ENCODE assay signal across 22 mouse cellular contexts in genomic region chr3:83771160-83771869, GRCm38 (mm10). TPM values are rescaled to one million over a fixed set of nuclear protein-coding genes. Genes with fewer than 3 reads are reported as not detected.
DNase-seq lines count a peak whose midpoint lies in the region; ATAC-seq and TF ChIP-seq lines count a peak whose summit lies in the region.
"Had no signal": no experiment of that assay in that cellular context is flagged by ENCODE, and none has a peak within 500 bp of the region (broad histone marks: within the 10 kb centered on the region; RNA-seq: fewer than 3 reads in every experiment).

No protein-coding gene starts in this region.

- no peaks in the 10 kb centered on the region for H3K9me3 ChIP-seq in midbrain, embryonic 11.5 days (ENCODE audit: control insufficient read depth, low read length)
- H3K9me3 ChIP-seq in midbrain, embryonic 13.5 days, result no peaks in the 10 kb centered on the region
- no peaks in the 10 kb centered on the region for H3K9me3 ChIP-seq in intestine, postnatal 0 days (ENCODE audit: control insufficient read depth)
- no peaks in the 10 kb centered on the region for H3K9me3 ChIP-seq in liver, embryonic 14.5 days (ENCODE audit: control insufficient read depth, low read length)
- H3K9me3 ChIP-seq: embryonic facial prominence, embryonic 15.5 days; forebrain, embryonic 10.5 days; heart, embryonic 13.5 days; hindbrain, embryonic 12.5 days had no signal

- H3K4me3 ChIP-seq in midbrain, embryonic 11.5 days (ENCODE audit: low read depth, low read length), result no peak overlapping the region
- no peak overlapping the region for H3K4me3 ChIP-seq in midbrain, embryonic 13.5 days (replicated peaks)
- no peak overlapping the region for H3K4me3 ChIP-seq in intestine, postnatal 0 days (ENCODE audit: low read depth, low read length)
- H3K4me3 ChIP-seq in liver, embryonic 14.5 days (ENCODE audit: insufficient read depth in 1 of 2, low read depth in 2 of 2, low read length in 2 of 2), result no peak overlapping the region
- H3K4me3 ChIP-seq: embryonic facial prominence, embryonic 15.5 days; erythroblast, embryonic 14.5 days; forebrain, embryonic 10.5 days; heart, embryonic 13.5 days; hindbrain, embryonic 12.5 days had no signal

- peaks cover 15% of the 10 kb centered on the region for H3K4me1 ChIP-seq in midbrain, embryonic 11.5 days (ENCODE audit: control insufficient read depth, insufficient read depth, low read length)
- H3K4me1 ChIP-seq in midbrain, embryonic 13.5 days (replicated peaks), result peaks cover 27% of the 10 kb centered on the region
- no peaks in the 10 kb centered on the region for H3K4me1 ChIP-seq in intestine, postnatal 0 days (replicated peaks; ENCODE audit: control insufficient read depth, insufficient read depth, low read length)
- H3K4me1 ChIP-seq in liver, embryonic 14.5 days (replicated peaks; ENCODE audit: control insufficient read depth in 2 of 2, insufficient read depth in 2 of 2, low read length in 1 of 2), result no peaks in the 10 kb centered on the region

- no peak for ATAC-seq in midbrain, embryonic 11.5 days (ENCODE audit: low FRiP score)
- ATAC-seq in midbrain, embryonic 13.5 days, result no peak
- peak; percentile 84 for ATAC-seq in intestine, postnatal 0 days
- ATAC-seq in liver, embryonic 14.5 days (ENCODE audit: insufficient read depth), result peak; percentile 43; the same call in 1 of the 2 replicates
- ATAC-seq: forebrain, embryonic 14.5 days; hindbrain, embryonic 16.5 days; Patski had no signal

- intact Hi-C loops in left cerebral cortex, postnatal 14 days (cut with DNase I), result no loop called here
- intact Hi-C loops in left cerebral cortex, postnatal 10 days (cut with DNase I), result no loop called here

- WGBS in midbrain, embryonic 11.5 days, result 92% methylated on average over 10 of the region's 10 CpGs
- 89% methylated on average over 10 of the region's 10 CpGs for WGBS in midbrain, embryonic 13.5 days
- 64% methylated on average over 10 of the region's 10 CpGs for WGBS in intestine, postnatal 0 days
- 69% methylated on average over 10 of the region's 10 CpGs for WGBS in liver, embryonic 14.5 days (ENCODE audit: insufficient replicate concordance)

- no peak for TF ChIP-seq CTCF in intestine, postnatal 0 days (IDR thresholded peaks at IDR 0.05; ENCODE audit: low read depth)
- no peak for TF ChIP-seq CTCF in liver, embryonic 14.5 days (IDR thresholded peaks at IDR 0.05; ENCODE audit: low read depth)

- H3K9ac ChIP-seq in midbrain, embryonic 11.5 days (ENCODE audit: low read length), result no peak overlapping the region
- H3K9ac ChIP-seq in midbrain, embryonic 13.5 days (replicated peaks), result no peak overlapping the region
- H3K9ac ChIP-seq in intestine, postnatal 0 days (ENCODE audit: low read depth, low read length), result no peak overlapping the region
- no peak overlapping the region for H3K9ac ChIP-seq in liver, embryonic 14.5 days (replicated peaks)
- H3K9ac ChIP-seq: embryonic facial prominence, embryonic 15.5 days; heart, embryonic 13.5 days; hindbrain, embryonic 12.5 days had no signal

- H3K36me3 ChIP-seq in midbrain, embryonic 11.5 days (ENCODE audit: control insufficient read depth, insufficient read depth, low read length), result peaks cover 7% of the 10 kb centered on the region; the same call in 1 of the 2 replicates
- H3K36me3 ChIP-seq in midbrain, embryonic 13.5 days, result peaks cover 23% of the 10 kb centered on the region
- no peaks in the 10 kb centered on the region for H3K36me3 ChIP-seq in intestine, postnatal 0 days (ENCODE audit: control insufficient read depth, insufficient read depth)
- H3K36me3 ChIP-seq in liver, embryonic 14.5 days (replicated peaks; ENCODE audit: control insufficient read depth, insufficient read depth, low read depth), result no peaks in the 10 kb centered on the region

- no peak overlapping the region for H3K27ac ChIP-seq in midbrain, embryonic 11.5 days (ENCODE audit: low read depth, low read length)
- no peak overlapping the region for H3K27ac ChIP-seq in midbrain, embryonic 13.5 days
- peak overlapping the region; percentile 24; the same call in 1 of the 2 replicates for H3K27ac ChIP-seq in intestine, postnatal 0 days (ENCODE audit: low read depth, low read length)
- H3K27ac ChIP-seq in liver, embryonic 14.5 days, result no peak overlapping the region
- H3K27ac ChIP-seq: embryonic facial prominence, embryonic 15.5 days; forebrain, embryonic 10.5 days; heart, embryonic 13.5 days; hindbrain, embryonic 12.5 days had no signal

- peak; percentile 57 for DNase-seq in midbrain, embryonic 11.5 days (ENCODE audit: low spot score, missing footprints)
- DNase-seq in liver, embryonic 14.5 days (ENCODE audit: low read depth in 3 of 3, low spot score in 3 of 3), result no peak
- no peak for DNase-seq in kidney, adult 11 months
- no peak for DNase-seq in left cerebral cortex, postnatal 14 days (ENCODE audit: low spot score in 2 of 2)
- no peak for DNase-seq in left cerebral cortex, postnatal 10 days (ENCODE audit: extremely low spot score in 1 of 2, low spot score in 2 of 2)
- DNase-seq: adrenal gland, adult 2 months; adrenal gland, postnatal 25 days; cerebellum, adult 18-20 months; cerebellum, adult 9-11 months; gastrocnemius, postnatal 36 days; heart, adult 11 months; heart, postnatal 4 days had no signal

- no peak overlapping the region for H3K4me2 ChIP-seq in midbrain, embryonic 11.5 days
- H3K4me2 ChIP-seq in midbrain, embryonic 13.5 days (replicated peaks), result no peak overlapping the region
- no peak overlapping the region for H3K4me2 ChIP-seq in intestine, postnatal 0 days (replicated peaks; ENCODE audit: low read depth)
- no peak overlapping the region for H3K4me2 ChIP-seq in liver, embryonic 14.5 days (ENCODE audit: low read depth)
- H3K4me2 ChIP-seq: embryonic facial prominence, embryonic 15.5 days; heart, embryonic 13.5 days; hindbrain, embryonic 12.5 days had no signal

- no peaks in the 10 kb centered on the region for H3K27me3 ChIP-seq in midbrain, embryonic 11.5 days (ENCODE audit: control insufficient read depth, insufficient read depth, low read length)
- no peaks in the 10 kb centered on the region for H3K27me3 ChIP-seq in midbrain, embryonic 13.5 days
- peaks cover 25% of the 10 kb centered on the region for H3K27me3 ChIP-seq in intestine, postnatal 0 days (replicated peaks; ENCODE audit: control insufficient read depth, insufficient read depth, low read length)
- peaks cover 22% of the 10 kb centered on the region for H3K27me3 ChIP-seq in liver, embryonic 14.5 days (ENCODE audit: control insufficient read depth, insufficient read depth, low read length)
- H3K27me3 ChIP-seq: embryonic facial prominence, embryonic 15.5 days; hindbrain, embryonic 12.5 days had no signal

- no peak for TF ChIP-seq EP300 in liver, embryonic 14.5 days (IDR thresholded peaks at IDR 0.05; ENCODE audit: low read depth)

RNA-seq across cellular contexts. Expression of gene Sfrp2, which starts 5.2 kb away (rescaled TPM):
- 88.4 and 96.4 TPM in 2 replicates for polyA plus RNA-seq in midbrain, embryonic 11.5 days (2014; fragmentation: Nextera tagmentation; extraction: Ambion mirVana)
- 35.7 and 41.2 TPM in 2 replicates for polyA plus RNA-seq in midbrain, embryonic 13.5 days (2015; fragmentation: Nextera tagmentation; extraction: Ambion mirVana)
- polyA plus RNA-seq in intestine, postnatal 0 days (2015; fragmentation: Nextera tagmentation; extraction: Ambion mirVana), result 15.8 and 20.7 TPM in 2 replicates
- 1.0 and 1.6 TPM in 2 replicates for polyA plus RNA-seq in liver, embryonic 14.5 days (2012; rRNA removed)
- polyA plus RNA-seq in liver, embryonic 14.5 days (2014; fragmentation: Nextera tagmentation; extraction: Ambion mirVana), result 1.2 and 1.7 TPM in 2 replicates
- total RNA-seq in left cerebral cortex, postnatal 14 days (2021), result 1 to 10 TPM; 4.2 to 5.7 TPM
- 10 to 100 TPM in 1 of 2 experiments, 1 to 10 TPM in 1; 9.6 to 12.2 TPM for total RNA-seq in left cerebral cortex, postnatal 10 days (2021)
- polyA plus RNA-seq: erythroblast, embryonic 14.5 days had no signal

Comparison
In these comparisons a context has a peak if more than half of its experiments do, and no peak if none do; other contexts are left out.
1. ATAC-seq: peak in intestine, postnatal 0 days (single experiment) and liver, embryonic 14.5 days (single experiment); none in midbrain, embryonic 11.5 days (single experiment) and midbrain, embryonic 13.5 days (single experiment).